Mouse (Mus musculus) naive thymus-derived CD4-positive, alpha-beta T cell, adult 2 months (primary cell): ENCODE results near the gene Ptch2.

Experiments used
- DNase-seq: peaks from one replicate; pipeline ENCODE4 v3.0.0-alpha.2; 2011; ENCODE audit warnings: low read depth

Gene Ptch2

DNA sequence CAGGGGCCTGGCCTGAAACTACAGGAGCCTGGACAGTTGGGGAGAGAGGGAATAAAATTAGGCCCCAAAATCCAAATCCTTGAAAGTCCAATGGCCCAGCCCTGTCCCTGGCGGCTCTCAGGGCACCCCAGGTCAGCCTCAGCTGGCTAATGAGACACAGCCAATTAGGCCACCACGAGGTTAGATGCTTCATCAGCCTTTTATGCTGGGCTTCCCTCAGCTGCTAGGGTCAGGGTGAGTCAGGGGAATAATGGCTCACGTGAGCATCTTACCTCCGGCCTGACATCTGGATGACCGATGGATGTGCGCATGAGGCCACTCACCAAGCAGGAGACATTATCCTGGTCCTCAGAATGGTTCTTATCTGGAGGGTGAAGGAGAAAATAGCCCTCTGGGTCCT is 34.9 kb downstream of the Ptch2 start:
- no peak for DNase-seq

DNA sequence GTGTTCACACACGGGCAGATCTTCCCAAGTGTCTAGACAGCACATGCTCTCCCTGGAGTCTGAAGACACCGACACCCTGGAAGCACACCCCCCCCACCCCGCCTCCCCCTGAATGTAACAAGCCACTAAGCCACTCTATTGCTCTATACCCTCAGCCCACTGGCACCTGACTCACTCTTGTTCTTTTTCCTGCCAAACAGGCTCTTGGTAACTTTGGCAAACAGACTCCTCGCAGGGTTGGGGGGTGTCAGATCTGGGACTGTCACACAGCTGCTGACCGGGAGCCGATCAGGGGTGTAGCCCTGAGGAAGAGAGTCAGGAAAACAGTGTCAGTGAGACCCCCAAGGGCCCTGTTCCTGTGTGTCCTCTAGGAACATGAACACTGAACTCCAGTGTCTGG is 35.3 kb downstream of the Ptch2 start:
- DNase-seq: no peak

DNA sequence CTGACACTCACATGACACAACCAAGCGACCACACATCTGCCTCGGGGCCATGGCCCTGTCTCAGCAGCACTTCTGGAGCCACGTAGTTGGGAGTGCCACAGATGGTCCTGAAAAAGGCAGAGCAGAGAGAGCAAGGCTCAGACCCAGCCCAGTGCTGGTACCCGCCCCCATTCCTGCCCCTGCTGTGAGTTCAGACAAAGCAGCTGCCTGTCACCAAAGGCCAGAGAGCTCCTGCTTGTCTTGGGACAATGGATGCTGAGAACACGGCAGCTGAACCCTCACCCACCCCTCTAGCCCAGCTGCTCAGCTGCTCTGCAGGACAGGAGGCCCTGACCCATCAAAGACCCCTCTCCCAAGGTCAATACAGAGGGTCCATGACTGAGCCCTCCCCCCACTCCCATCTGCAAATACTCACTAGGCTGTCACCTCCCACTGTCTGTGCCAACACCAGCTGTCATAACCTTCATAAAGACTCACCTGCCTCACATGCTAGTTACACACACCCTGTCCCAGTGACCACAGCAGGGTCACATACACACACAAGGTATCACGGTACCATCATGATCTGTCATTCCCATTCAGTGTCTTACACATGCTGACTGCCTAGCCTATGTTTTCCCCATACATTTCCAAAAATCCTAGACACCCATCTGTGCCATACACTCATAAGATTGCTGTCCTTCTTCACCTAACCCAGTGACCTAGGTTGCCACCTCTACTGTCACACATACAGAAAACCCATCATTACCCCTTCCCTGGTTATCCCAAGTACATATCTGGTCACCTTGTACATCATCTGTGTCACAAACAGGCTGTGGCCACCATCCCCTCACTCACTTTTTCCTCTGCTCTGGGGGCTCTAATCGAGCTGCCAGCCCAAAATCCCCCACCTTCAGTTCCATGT is 36.3 kb downstream of the Ptch2 start:
- no peak for DNase-seq

DNA sequence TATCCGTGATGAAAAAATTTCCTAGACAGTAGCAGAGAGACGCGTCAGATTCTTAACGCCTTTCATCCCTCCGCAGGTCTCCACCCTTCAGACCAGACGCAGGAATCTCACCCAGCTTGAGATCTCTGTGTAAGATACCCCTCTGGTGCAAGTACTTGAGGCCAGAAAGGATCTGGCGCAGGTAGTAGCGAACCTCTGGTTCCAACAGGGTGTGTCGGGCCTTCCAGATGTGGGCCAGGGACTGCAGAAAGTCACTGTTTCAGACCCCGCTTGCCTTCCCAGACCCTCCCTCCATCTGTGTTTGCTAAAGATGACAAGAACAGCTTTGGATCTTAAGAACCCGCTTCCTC is 36.9 kb downstream of the Ptch2 start:
- no peak for DNase-seq

DNA sequence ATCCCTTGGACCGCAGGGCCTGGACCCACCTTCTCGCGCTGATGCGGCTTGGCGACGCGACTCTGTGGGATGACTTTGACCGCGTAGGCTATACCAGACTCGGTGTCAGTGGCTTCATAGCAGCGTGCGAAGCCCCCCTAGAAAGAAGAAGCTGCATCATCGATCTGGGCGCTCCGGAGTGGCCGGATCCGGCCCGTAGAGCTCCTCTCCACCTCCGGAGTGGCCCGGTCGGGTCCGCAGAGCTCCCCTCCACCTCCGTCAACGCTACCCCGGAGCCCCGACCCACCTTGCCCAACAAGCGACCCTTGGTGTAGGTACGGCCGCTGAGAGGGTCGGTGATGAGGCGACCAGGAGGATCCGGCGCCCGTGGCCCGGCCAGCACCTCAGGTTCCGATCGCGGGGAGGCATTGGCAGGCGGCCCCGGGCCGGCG is 37.5 kb downstream of the Ptch2 start:
- DNase-seq: no peak

DNA sequence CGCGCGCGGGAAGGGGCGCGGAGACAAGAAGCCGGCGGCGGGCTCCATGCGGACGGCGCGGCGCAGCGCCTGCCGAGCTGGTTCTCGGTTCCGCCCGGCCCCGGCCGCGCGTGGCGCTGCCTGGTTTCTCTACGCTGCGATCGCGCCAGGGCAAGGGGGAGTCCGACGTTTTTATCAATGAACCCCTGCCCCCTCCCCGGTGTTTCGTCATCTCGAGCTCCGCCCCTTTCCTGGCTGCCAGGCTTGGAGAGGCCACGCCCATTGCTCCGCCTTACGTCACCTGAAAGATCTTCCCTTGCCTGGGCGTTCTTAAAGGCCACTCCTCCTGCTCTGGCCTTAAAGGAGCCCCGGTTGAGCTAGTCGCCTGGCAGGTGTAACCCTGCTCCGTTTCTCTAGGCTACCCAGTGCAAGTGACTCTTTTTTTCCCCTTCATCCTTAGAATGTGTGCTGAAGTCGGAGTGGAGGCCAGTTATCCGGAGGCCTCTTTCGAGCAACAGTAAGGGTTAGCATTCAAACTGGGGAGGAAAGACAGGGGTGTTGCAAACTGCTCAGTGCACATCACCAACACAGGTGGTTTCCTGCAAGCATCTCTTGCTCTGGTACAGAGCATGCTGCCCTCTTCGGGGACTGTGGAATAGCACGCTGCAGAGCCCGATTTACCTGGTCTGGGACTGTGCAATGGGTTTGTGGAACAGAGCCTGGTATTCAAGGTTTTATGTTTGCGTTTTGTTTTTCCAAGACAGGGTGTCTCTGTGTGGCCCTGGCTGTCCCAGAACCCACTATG is 38.1 kb downstream of the Ptch2 start, which contains the start of gene Plk3:
Gene Plk3, minus strand, starts transcription at position 147 of the 784 bp plus-strand sequence.
- peak; percentile 100 for DNase-seq

DNA sequence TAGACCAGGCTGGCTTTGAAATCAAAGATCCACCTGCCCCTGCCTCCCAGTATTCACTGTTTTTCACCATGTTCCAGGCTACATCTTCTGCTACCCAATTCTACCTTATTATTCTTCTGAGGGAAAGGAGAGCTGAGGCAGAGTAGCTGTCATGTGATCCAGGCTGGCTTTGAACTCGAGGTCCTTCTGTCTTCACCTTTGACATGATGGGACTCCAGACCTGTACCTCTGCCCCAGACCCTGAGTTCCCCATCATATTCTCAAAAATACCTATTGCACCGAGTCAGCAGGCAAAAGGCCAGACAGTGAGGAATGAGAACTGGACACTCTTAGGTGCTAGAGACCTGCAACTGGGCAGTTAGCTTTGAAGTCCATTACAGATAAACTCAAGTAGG is 38.7 kb downstream of the Ptch2 start:
- DNase-seq: no peak

DNA sequence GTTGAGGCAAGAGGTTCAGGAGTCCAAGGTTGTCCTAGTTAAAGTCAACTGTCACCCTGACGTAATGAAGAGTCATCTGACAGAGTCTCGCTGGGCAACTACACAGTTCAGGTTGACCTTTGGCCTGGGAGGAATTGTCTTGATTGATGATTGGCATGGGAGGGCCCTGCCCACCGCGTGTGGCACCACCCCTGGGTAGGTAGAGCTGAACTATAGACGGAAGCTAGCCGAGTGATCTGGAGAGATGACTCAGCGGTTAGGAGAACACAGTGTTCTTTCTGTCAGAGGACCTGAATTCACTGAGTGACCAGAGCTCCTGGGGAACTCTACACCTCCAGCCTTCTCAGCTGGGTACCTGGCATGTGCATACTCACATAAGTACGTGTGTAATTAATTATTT is 40.2 kb downstream of the Ptch2 start:
- no peak for DNase-seq

DNA sequence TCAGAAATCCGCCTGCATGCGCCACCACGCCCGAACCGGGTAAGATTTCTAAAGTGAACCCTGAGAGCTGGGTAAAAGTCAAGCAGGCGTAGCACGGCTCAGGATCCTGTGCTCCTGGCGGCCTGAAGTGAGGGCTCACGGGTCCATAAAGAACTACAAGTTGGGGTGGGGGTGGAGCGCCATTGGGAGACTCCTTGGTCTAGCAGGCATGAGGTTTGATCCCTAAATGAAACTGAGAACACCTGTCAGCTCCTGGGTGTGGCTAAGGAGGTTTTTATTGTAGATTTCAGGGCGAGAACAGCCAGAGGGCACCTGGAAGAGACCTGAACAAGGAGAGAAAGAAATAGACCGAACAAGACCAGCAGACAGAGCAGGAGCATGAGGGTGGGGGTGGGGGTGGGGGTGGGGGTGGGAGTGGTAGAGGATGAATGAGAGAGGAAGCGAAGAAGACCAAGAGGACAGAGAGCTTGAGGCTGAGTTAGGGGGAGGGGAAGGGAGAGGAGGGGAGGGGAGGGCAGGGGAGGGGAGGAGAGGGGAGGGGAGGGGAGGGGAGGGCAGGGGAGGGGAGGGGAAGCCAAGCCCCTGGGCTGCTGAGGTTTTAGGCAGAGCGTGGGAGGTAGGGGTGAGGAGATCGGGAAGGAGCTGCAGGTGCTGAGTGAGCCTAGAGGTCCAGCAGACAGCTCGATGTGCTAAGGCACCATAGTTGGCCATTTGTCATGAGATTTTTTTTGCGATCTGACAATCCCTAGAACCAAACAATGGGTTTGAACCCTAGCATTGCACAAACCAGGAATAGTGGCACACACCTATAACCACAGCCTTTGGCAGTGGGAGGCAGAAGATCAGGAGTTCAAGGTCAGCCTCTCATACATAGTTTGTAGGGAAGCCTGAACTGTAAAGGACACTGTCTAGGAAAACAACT is 42.7 kb downstream of the Ptch2 start:
- DNase-seq: peak; percentile 45

DNA sequence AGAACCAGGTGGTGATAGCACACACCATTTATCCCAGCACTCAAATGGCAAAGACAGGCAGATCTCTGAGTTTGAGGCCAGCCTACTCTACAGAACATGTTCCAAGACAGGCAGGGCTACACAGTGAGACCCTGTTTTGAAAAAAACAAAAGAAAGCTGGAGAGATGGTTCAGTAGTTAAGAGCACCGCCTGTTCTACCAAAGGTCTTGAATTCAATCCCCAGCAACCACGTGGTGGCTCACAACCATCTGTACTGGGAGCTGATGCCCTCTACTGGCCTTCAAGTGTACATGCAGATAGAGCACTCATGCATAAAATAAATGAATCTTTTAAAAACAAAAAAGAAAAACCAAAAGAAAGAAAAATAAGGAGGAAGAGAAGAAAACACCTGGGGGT is 43.3 kb downstream of the Ptch2 start:
- peak; percentile 80 for DNase-seq

DNA sequence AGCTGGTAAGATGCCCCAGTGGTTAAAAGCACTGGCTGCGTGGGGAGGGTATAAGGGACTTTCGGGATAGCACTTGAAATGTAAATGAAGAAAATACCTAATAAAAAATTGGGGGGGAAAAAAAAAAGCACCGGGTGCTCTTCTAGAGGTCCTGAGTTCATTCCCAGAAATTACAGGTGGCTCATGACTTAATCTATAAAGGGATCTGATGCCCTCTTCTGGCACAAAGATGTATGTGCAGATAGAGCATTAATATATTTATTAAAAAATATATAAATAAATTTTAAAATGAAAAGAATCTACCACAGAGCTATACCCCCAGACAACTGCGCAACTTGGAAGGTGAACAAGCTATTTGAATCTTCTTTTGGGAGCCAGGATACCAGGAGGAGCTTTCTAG is 44.7 kb downstream of the Ptch2 start:
- DNase-seq: peak; percentile 56

DNA sequence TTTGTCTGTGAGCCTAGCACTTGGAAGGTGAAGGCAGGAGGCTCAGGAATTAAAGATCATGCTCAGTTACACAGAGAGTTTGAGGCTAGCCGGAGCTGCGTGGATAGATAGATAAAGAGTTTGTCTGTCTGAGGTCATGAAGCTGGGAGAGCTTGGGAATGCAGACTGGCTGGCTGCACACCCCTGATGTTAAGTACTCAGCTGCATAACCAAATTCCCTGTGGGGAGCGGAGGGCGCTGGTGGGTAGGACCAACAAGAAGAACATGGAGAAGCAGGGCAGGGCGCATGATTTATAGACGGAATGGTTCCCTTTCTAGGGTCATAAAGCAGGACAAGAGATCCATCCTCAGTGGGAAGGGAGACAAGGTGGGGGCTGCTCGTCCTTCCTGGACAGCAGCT is 47.1 kb downstream of the Ptch2 start:
- DNase-seq: no peak

DNA sequence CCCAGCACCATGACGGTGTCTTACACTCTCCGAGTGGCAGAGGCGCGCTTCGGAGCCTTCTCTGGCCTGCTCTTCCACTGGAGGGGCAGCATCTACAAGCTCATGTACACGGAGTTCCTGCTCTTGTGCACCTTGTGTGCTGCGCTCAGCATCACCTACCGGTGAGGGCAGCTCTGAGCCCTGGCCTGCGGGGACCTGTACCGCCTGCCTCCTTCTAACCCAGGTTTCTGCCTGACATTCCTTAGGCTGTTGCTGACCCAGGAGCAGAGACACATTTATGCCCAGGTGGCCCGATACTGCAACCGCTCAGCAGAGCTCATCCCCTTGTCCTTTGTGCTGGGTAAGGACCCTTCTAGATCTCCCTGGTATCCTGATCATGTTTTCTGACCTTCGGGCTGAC is 49.4 kb downstream of the Ptch2 start:
- no peak for DNase-seq

DNA sequence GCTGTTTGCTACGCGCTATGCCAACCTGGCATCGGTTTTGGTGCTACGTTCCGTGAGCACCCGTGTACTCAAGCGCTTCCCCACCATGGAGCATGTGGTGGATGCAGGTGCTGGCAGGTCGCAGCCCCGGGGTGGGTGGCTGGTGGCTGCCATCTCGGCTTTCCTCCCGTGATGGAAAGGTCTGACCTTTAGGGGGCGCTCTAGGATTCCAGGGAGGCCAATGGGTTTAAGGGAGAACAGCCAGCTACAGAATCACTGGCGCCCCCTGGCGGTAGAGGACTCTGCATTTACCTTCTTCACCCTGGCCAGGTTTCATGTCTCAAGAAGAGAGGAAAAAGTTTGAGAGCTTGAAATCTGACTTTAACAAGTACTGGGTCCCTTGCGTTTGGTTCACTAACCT is 50.3 kb downstream of the Ptch2 start:
- DNase-seq: peak; percentile 95

DNA sequence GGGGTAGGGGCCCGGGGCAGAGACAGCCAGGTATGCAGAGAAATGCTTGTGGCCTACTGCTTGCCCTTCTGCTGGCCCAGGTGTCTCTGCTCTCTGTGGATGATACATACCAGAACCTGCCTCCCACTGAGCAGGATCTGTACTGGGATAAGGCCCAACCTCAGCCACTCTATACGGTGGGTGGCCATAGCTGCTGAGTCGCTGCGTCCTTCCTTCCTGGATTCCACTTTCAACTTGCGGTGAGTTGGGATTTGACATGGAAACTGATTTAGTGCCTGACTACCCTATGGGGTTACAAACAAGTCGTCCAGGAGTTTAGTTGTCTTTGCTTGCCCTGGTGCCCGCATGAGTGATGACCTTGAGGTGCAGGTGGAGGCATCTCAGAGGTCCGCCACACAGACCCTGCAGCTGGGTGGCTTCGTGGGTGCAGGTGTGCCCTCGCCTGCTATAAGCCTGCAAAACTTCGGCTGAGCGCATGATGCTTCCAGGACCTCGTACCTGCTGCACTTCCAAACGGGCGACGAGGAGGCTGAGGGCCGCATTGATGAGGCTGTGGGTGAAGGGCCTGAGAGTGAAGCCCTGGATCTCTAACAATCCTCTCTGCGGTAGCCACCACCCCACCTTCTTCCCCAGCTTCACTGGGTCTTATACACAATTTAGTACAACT is 52.3 kb downstream of the Ptch2 start:
- DNase-seq: no peak

DNA sequence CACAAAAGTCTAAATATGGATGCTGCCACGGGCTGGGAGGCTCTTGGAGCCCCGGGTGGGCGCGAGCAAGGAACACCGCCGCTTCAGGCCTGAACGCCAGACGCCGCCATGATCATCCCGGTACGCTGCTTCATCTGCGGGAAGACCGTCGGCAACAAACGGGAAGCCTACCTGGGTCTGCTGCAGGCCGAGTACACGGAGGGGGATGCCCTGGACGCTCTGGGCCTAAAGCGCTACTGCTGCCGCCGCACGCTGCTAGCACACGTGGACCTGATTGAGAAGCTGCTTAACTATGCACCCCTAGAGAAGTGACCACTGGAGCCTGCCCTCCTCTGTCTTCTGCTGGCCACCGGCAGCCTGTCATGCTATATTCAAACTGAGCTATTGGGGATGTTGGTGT is 52.9 kb downstream of the Ptch2 start:
- no peak for DNase-seq

DNA sequence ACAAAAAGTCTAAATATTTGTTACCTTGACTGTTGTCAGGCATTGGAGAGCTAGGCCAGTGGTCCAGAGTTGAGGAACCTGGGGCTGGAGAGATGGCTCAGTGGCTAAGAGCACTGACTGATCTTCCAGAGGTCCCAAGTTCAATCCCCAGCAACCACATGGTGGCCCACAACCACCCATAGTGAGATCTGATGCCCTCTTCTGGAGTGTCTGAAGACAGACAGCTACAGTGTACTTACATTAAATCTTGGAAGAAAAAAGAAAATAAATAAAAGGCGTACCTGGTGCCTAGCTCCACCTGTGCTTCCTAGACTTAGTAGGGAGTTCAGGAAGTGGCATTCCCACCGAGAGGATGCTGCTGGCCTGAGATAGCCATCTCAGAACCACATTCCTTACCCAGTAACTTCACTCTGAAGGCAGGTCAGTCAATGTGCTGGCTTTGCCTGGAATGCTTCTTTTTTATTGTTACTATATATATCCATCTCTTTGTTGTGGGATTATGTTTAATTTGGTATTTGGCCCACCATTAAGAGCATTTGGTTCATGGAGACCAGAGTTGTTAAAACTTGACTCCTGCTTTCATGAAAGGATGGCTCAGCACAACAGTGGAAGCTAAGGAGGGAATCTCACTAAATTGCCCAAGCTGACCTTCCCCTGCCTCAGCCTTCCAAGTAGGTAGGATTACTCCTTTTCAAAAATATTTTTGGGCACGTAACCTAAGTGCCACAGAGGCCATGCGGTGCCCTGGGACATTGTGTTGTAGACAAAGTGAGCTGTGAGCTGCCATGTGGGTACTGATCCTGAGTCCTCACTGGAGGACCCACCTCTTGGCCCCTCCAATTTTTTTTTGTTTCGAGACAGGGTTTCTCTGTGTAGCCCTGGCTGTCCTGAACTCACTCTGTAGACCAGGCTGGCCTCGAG is 53.7 kb downstream of the Ptch2 start:
- no peak for DNase-seq

DNA sequence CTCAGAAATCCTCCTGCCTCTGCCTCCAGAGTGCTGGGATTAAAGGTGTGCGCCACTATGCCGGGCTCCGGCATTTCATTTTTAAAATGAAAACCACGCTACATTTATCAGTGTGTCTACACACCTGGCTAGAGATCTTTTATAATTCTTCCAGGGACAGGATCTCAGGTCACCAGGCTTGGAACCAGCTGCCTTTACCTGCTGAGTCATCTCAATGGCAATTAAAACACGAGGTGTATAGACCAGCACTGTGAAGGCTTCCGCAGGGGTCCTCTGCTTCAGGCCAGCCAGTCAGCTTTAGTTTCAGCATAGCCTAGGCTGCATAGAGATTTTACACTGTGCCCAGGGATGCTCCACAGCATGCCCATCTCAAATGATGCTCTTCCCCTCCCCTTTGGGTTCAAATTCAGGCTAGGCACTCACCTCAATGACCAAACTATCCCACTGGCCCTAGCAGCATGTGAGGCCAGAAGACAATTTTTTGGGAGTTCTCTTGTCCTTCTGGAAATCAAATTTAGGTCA is 54.4 kb downstream of the Ptch2 start:
- no peak for DNase-seq

DNA sequence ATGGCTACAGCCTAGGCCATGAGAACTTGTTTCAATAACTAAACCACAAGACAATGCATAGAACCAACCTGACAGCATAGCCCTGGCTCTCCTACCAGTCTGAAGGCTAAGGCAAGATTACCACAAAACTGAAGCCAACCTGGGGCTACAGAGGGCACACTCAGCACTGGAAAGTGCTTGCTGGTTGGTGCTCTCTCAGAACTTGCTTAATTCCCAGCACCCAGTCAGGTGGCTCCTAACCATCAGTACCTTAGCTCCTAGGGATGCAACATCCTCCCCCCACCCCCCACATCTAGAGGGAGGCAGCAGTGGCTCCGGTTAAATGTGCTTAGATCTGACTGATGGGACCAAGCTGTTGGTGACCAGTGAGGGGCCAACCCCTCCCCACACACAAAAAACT is 55.5 kb downstream of the Ptch2 start:
- DNase-seq: no peak

DNA sequence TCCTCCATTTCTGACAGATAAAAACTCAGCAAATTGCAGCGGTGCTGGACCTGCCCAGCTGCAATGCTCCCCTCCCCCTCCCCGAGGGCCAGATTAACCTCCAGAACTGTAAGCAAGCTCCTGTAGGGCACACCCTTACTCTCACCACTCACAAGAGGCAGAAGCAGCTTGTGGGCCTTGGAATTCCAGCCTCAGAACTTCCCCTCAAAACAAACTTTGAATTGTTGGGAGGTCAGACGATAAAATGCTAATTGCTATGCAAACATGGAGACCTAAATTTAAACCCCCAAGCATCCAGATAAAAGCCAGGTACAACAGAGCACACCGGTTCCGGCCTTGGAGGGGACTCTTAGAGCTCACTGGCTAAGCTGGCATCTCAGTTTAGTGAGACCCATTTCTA is 56.8 kb downstream of the Ptch2 start:
- DNase-seq: no peak
